Mouse (Mus musculus) hindbrain, embryonic 12.5 days (tissue): ENCODE data around the gene Eef1a2. TPM values are rescaled to one million over a fixed set of nuclear protein-coding genes. Genes with fewer than 3 reads are reported as not detected.
A peak's percentile ranks its signal among the peaks of the same experiment; 100 is the strongest.

Source experiments
- ATAC-seq: fragments of 200-750 bp; cut with Nextera tagmentation; 2 replicates; pipeline ENCODE4 v1.8.0; 2017; ENCODE audit warnings: moderate TSS enrichment; ENCODE audit not compliant: low FRiP score
- H3K27ac ChIP-seq: fragments of 300-500 bp; sonication (generic); 2 replicates; pipeline ENCODE4 v1.5.1; 2016; ENCODE audit warnings: mild to moderate bottlenecking
- H3K27me3 ChIP-seq: fragments of 300-500 bp; sonication (generic); 2 replicates; pipeline ENCODE4 v1.6.1; 2016; ENCODE audit warnings: mild to moderate bottlenecking
- H3K36me3 ChIP-seq: fragments of 300-500 bp; sonication (generic); 2 replicates; pipeline ENCODE4 v1.6.1; 2016; ENCODE audit warnings: mild to moderate bottlenecking
- H3K4me1 ChIP-seq: fragments of 300-500 bp; sonication (generic); 2 replicates; pipeline ENCODE4 v1.6.1; 2016
- H3K4me2 ChIP-seq: fragments of 300-500 bp; sonication (generic); replicated peaks from 2 replicates; pipeline ENCODE4 v1.6.1; 2016; ENCODE audit warnings: mild to moderate bottlenecking
- H3K4me3 ChIP-seq: fragments of 300-500 bp; sonication (generic); 2 replicates; pipeline ENCODE4 v1.5.1; 2016; ENCODE audit warnings: mild to moderate bottlenecking
- H3K9ac ChIP-seq: fragments of 300-500 bp; sonication (generic); 2 replicates; pipeline ENCODE4 v1.6.1; 2016; ENCODE audit warnings: mild to moderate bottlenecking, moderate library complexity
- H3K9me3 ChIP-seq: fragments of 300-500 bp; sonication (generic); replicated peaks from 2 replicates; pipeline ENCODE4 v1.6.1; 2016; ENCODE audit warnings: mild to moderate bottlenecking
- WGBS: fragments of 180-500 bp; shearing (Covaris S2); methylation state at CpG from one replicate; pipeline ENCODE4 v1.1.7; 2016; 5-methylcytosine and 5-hydroxymethylcytosine counted together
- polyA plus RNA-seq: library from polyadenylated mRNA; unstranded; fragments of >200 nt; fragmentation: Nextera tagmentation; extraction: Ambion mirVana; gene quantifications from 2 replicates; pipeline ENCODE4 v1.2.1, GENCODE M21; 2016

Gene Eef1a2
- polyA plus RNA-seq, 1 experiment from 2014 or later, result 2.3 TPM

- H3K4me2 ChIP-seq, result peak overlapping the region; percentile 66
- WGBS, result 75% methylated on average over 4 of the region's 4 CpGs
- H3K27me3 ChIP-seq, result peaks cover 49% of the 10 kb centered on the region
- H3K4me3 ChIP-seq, result peak overlapping the region; percentile 42
- no peak for ATAC-seq
- H3K4me1 ChIP-seq, result peaks cover 28% of the 10 kb centered on the region
- H3K9ac ChIP-seq, result peak overlapping the region; percentile 64
- no peaks in the 10 kb centered on the region for H3K36me3 ChIP-seq
- no peaks in the 10 kb centered on the region for H3K9me3 ChIP-seq
- H3K27ac ChIP-seq, result peak overlapping the region; percentile 85
Measured at GRCm38 (mm10) chr2:181157180-181157579, 366 bp upstream of the Eef1a2 start.

GRCm38 (mm10) chr2:181155801-181156200, 1.0 kb downstream of the Eef1a2 start:
- WGBS, result 63% methylated on average over 4 of the region's 4 CpGs
- peak overlapping the region; percentile 42 for H3K4me3 ChIP-seq
- H3K36me3 ChIP-seq, result no peaks in the 10 kb centered on the region
- peaks cover 28% of the 10 kb centered on the region for H3K4me1 ChIP-seq
- 0 out of 2 replicates have a peak overlapping the region, but pooled peaks have one; percentile 85 for H3K27ac ChIP-seq
- peak overlapping the region; percentile 64 for H3K9ac ChIP-seq
- H3K27me3 ChIP-seq, result peaks cover 55% of the 10 kb centered on the region
- H3K9me3 ChIP-seq, result no peaks in the 10 kb centered on the region
- ATAC-seq, result peak; percentile 1; the same call in 1 of the 2 replicates
- peak overlapping the region; percentile 66 for H3K4me2 ChIP-seq

- no peak overlapping the region for H3K4me3 ChIP-seq
- no peak overlapping the region for H3K9ac ChIP-seq
- H3K27me3 ChIP-seq, result peaks cover 64% of the 10 kb centered on the region
- no peaks in the 10 kb centered on the region for H3K9me3 ChIP-seq
- H3K36me3 ChIP-seq, result no peaks in the 10 kb centered on the region
- 87% methylated on average over 8 of the region's 8 CpGs for WGBS
- H3K4me1 ChIP-seq, result peaks cover 23% of the 10 kb centered on the region
- no peak overlapping the region for H3K4me2 ChIP-seq
- no peak for ATAC-seq
- H3K27ac ChIP-seq, result no peak overlapping the region
Measured at GRCm38 (mm10) chr2:181154831-181155415, 1.9 kb downstream of the Eef1a2 start.

DNA sequence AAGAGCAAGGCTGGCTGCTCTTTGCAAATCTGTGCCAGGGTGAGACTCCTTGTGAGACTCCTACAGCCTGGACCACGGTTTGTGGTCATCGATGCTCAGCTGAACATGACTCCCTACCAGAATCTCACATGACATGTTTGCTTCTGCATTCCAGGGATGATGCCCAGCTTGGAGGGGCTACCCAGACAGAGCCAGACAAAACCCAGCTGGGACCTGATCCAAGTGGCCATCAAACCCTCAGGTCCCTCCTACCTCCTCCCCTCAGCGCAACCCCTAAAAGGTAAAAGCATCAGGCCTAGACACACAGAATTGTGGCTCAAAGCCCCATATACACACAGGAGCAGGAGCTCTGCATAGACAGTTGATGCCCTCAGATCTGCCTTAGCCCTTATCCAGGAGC, 2.5 kb downstream of the Eef1a2 start:
- H3K27ac ChIP-seq, result no peak overlapping the region
- H3K4me1 ChIP-seq, result peaks cover 17% of the 10 kb centered on the region
- H3K9me3 ChIP-seq, result no peaks in the 10 kb centered on the region
- H3K4me3 ChIP-seq, result no peak overlapping the region
- H3K9ac ChIP-seq, result no peak overlapping the region
- peaks cover 70% of the 10 kb centered on the region for H3K27me3 ChIP-seq
- WGBS, result 90% methylated on average over 3 of the region's 3 CpGs
- H3K4me2 ChIP-seq, result no peak overlapping the region
- H3K36me3 ChIP-seq, result no peaks in the 10 kb centered on the region
- no peak for ATAC-seq

GRCm38 (mm10) chr2:181153837-181154236, 3.0 kb downstream of the Eef1a2 start:
- WGBS, result 3% methylated on average over 1 of the region's 1 CpGs
- no peak overlapping the region for H3K4me3 ChIP-seq
- ATAC-seq, result no peak
- H3K27ac ChIP-seq, result no peak overlapping the region
- H3K4me2 ChIP-seq, result no peak overlapping the region
- H3K9ac ChIP-seq, result no peak overlapping the region
- peaks cover 73% of the 10 kb centered on the region for H3K27me3 ChIP-seq
- H3K36me3 ChIP-seq, result no peaks in the 10 kb centered on the region
- H3K9me3 ChIP-seq, result no peaks in the 10 kb centered on the region
- peaks cover 12% of the 10 kb centered on the region for H3K4me1 ChIP-seq

DNA sequence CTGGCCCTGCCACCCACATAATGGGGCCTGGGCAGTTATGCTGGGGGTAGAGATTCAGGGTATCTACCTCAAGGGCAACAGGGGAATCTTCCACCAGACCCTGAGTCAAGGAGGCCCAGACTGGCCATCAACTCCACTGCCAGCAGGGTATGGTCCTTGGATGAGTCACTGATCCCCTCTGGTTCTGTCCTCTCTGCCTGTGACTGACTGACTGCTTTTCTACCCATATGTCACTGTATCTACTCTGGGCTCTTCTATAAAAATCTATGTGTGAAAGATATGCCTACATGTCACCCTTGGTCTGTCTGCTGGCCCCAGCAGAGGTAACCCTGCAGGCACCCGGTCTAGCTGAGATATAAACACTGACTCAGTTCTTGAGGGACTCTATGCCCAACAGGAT, 3.7 kb downstream of the Eef1a2 start:
- no peaks in the 10 kb centered on the region for H3K9me3 ChIP-seq
- H3K4me1 ChIP-seq, result peaks cover 15% of the 10 kb centered on the region
- no peak overlapping the region for H3K9ac ChIP-seq
- 91% methylated on average over 1 of the region's 1 CpGs for WGBS
- H3K4me3 ChIP-seq, result no peak overlapping the region
- no peaks in the 10 kb centered on the region for H3K36me3 ChIP-seq
- no peak overlapping the region for H3K27ac ChIP-seq
- peaks cover 73% of the 10 kb centered on the region for H3K27me3 ChIP-seq
- no peak for ATAC-seq
- H3K4me2 ChIP-seq, result no peak overlapping the region

GRCm38 (mm10) chr2:181152701-181153100, 4.1 kb downstream of the Eef1a2 start:
- WGBS, result 94% methylated on average over 17 of the region's 17 CpGs
- no peak overlapping the region for H3K4me2 ChIP-seq
- H3K27me3 ChIP-seq, result peaks cover 69% of the 10 kb centered on the region
- H3K36me3 ChIP-seq, result no peaks in the 10 kb centered on the region
- H3K4me1 ChIP-seq, result peaks cover 18% of the 10 kb centered on the region
- no peaks in the 10 kb centered on the region for H3K9me3 ChIP-seq
- no peak for ATAC-seq
- H3K9ac ChIP-seq, result no peak overlapping the region
- H3K27ac ChIP-seq, result no peak overlapping the region
- no peak overlapping the region for H3K4me3 ChIP-seq

DNA sequence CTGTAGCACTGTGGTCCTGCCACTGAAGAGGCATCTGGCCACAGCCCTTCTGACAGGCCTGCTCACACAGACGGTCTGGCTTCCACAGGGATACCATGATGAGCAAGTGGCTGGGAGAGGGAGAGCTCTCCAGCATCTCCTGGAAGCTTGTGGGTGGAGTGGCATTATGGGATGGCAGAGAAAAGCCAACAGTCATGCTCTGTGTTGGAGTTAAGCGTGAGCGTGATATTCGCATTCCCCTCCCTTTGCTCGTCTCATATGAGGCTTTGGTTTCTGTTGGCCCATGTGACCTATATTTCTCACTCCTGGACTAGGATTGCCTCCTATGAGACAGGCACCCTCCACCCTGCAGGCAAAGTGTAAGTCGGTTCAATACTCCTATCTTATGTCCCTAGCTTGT, 6.5 kb downstream of the Eef1a2 start:
- Histone ChIP-seq H3K4me2 (no peak overlapping the region), H3K9ac (no peak overlapping the region), H3K36me3 (no peaks in the 10 kb centered on the region), H3K27ac (no peak overlapping the region), H3K4me3 (no peak overlapping the region), H3K4me1 (peaks cover 11% of the 10 kb centered on the region), H3K9me3 (no peaks in the 10 kb centered on the region), H3K27me3 (peaks cover 60% of the 10 kb centered on the region)
- ATAC-seq, result no peak
- 76% methylated on average over 6 of the region's 6 CpGs for WGBS

DNA sequence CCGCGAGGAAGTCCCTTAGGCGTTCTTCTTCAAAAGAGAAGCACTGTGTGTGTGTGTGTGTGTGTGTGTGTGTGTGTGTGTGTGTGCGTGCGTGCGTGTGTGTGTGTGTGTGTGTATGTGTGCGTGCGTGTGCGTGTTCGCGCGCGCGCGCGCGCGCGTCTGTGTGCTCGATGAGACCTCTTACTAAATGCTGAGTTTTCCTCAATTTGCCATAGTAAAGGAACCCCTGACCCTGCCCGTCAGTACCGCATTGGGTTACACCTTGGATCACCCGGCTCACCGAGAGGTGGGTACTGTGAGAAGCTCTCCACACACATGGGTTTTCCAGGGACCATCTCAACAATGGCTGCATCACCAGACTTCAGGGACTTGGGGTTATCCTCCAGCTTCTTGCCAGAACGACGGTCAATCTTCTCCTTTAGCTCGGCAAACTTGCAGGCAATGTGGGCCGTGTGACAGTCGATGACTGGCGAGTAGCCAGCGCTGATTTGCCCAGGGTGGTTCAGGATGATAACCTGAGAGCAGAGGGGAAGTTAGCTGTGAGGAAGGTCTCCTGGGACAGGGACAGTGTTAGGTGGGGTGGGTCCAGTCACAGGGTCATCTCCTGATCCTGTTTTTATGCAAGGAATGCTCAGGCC, 8.4 kb downstream of the Eef1a2 start:
- H3K4me2 ChIP-seq, result peak overlapping the region; percentile 88
- no peaks in the 10 kb centered on the region for H3K36me3 ChIP-seq
- H3K4me1 ChIP-seq, result peaks cover 11% of the 10 kb centered on the region
- WGBS, result 15% methylated on average over 30 of the region's 31 CpGs
- no peak for ATAC-seq
- peak overlapping the region; percentile 43 for H3K4me3 ChIP-seq
- no peak overlapping the region for H3K9ac ChIP-seq
- no peaks in the 10 kb centered on the region for H3K9me3 ChIP-seq
- H3K27ac ChIP-seq, result no peak overlapping the region
- peaks cover 54% of the 10 kb centered on the region for H3K27me3 ChIP-seq

- Histone ChIP-seq H3K27ac (no peak overlapping the region), H3K4me3 (peak overlapping the region; percentile 43), H3K9me3 (no peaks in the 10 kb centered on the region), H3K4me2 (peak overlapping the region; percentile 88), H3K36me3 (no peaks in the 10 kb centered on the region), H3K27me3 (peaks cover 51% of the 10 kb centered on the region), H3K9ac (peak overlapping the region; percentile 60), H3K4me1 (peaks cover 11% of the 10 kb centered on the region)
- ATAC-seq, result peak; percentile 35
- under 1% methylated on average over 52 of the region's 61 CpGs for WGBS
Measured at GRCm38 (mm10) chr2:181147546-181148317, 9.1 kb downstream of the Eef1a2 start.

GRCm38 (mm10) chr2:181146976-181147545, 9.8 kb downstream of the Eef1a2 start:
- H3K9me3 ChIP-seq, result no peaks in the 10 kb centered on the region
- H3K27me3 ChIP-seq, result peaks cover 48% of the 10 kb centered on the region
- no peaks in the 10 kb centered on the region for H3K36me3 ChIP-seq
- WGBS, result 58% methylated on average over 4 of the region's 4 CpGs
- peak overlapping the region; percentile 43 for H3K4me3 ChIP-seq
- H3K4me2 ChIP-seq, result peak overlapping the region; percentile 88
- no peak overlapping the region for H3K9ac ChIP-seq
- H3K4me1 ChIP-seq, result peaks cover 11% of the 10 kb centered on the region
- H3K27ac ChIP-seq, result no peak overlapping the region
- ATAC-seq, result no peak

DNA sequence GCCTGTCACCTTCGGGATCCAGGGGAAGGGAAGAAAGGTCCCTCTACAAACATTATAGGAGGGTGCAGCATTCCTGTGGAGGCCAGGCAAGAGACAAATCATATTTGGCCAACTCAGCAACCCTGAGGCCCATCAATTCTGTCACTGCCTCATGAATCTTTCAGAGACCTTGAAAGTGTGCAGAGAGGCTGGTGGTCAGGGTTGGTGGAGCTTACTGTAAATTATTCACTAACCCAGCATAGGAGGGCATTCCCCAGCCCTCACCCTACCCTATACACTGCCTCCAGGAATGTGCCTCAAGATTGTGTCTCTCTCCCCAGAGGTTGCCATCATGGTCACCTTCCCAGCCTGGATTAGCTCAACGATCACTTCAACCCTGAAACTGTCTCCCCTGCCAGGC, 12.1 kb downstream of the Eef1a2 start:
- Histone ChIP-seq H3K4me1 (peaks cover 11% of the 10 kb centered on the region), H3K9me3 (no peaks in the 10 kb centered on the region), H3K4me2 (no peak overlapping the region), H3K4me3 (no peak overlapping the region), H3K27me3 (peaks cover 40% of the 10 kb centered on the region), H3K9ac (no peak overlapping the region), H3K36me3 (no peaks in the 10 kb centered on the region), H3K27ac (no peak overlapping the region)
- 78% methylated on average over 2 of the region's 2 CpGs for WGBS
- no peak for ATAC-seq
